Mouse (Mus musculus): Measurements from ENCODE around the gene 1700037C18Rik. TPM values are rescaled to one million over a fixed set of nuclear protein-coding genes. Genes with fewer than 3 reads are reported as not detected.

1700037C18Rik gene
- not detected for polyA plus RNA-seq (2014; fragmentation: Illumina TruSeq; extraction: RNeasy Lipid Tissue Mini Kit (QIAGEN cat#74804); ENCODE audit: low read depth, low replicate concordance)

DNA sequence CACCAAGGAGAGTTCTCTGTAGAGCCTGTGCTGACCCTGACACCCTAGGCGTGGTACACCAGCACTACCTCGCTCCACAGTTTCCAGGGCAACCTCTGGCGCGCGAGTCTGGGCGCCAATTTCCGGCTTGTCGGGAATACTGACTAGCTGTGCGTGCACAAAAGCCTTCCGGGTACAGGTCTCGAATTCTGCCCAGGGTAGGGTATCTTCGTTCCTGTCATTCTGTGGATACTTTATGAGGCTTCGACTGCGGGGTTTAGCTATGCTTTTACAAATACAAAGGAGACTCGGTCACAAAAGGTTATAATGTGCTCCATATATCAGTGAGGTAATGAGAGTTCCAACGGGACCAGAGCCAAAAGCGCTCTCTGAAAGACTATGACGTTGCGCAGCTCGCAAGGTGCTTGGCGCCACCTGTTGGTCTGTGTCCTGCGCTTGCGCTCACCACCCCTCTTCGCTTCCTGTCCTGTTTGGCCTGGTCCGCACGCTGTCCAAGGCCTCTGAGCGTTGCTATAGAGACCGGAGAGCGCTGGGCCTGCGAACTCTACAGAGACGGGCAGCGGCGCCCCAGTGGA lies at the start of gene 1700037C18Rik, which contains the start of gene Cluap1:
1700037C18Rik (minus strand) TSS at position 153 of the 575 bp plus-strand sequence.
Cluap1 (plus strand) TSS at position 265 of the 575 bp plus-strand sequence.

DNA sequence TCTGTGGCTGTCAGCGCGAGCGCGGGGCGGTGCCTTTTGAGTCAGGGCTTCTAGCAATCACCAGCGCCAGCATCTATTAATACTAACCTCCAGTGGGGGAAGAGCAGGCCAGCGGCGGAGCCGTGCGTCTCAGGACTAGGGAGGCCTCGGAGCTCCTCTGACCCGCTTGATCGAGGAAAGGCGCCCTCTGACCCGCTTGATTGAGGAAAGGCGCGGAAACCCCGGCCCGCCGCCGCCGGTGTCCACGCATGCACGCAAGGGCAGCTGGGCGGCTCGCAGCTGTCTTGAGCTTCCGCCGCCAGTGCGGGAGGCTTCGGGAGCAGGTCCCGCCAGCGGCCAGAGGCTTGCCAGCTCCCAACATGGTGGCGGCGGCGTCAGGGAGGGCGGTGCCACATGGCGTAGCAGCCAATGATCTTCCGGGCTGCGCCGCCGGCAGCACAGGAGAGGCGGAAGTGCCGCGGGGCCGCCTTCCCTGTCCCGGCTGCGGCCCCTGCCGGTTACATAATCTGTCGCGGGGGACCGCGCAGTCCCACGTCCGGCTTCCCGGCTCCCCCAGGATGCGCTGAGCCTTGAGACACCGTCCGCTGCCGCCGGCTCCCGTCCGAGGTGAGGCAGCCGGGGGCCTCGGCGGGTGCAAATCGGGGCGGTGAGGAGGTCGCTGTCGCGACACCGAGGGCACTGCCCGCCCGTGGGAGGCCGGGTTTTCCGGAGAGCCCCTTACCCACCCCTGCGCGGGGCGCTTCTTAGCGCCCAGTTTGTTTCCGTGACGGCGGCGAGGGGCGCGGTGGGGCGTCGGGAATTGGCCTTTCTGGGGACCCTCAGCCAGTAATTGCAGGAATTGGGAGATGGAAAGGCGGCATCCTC lies 24.1 kb downstream of the 1700037C18Rik start, which contains the start of the genes Zfp597 and Gm20695:
Zfp597 (minus strand) TSS at position 361 of the 864 bp plus-strand sequence.
Gm20695 (plus strand) TSS at position 448 of the 864 bp plus-strand sequence.

DNA sequence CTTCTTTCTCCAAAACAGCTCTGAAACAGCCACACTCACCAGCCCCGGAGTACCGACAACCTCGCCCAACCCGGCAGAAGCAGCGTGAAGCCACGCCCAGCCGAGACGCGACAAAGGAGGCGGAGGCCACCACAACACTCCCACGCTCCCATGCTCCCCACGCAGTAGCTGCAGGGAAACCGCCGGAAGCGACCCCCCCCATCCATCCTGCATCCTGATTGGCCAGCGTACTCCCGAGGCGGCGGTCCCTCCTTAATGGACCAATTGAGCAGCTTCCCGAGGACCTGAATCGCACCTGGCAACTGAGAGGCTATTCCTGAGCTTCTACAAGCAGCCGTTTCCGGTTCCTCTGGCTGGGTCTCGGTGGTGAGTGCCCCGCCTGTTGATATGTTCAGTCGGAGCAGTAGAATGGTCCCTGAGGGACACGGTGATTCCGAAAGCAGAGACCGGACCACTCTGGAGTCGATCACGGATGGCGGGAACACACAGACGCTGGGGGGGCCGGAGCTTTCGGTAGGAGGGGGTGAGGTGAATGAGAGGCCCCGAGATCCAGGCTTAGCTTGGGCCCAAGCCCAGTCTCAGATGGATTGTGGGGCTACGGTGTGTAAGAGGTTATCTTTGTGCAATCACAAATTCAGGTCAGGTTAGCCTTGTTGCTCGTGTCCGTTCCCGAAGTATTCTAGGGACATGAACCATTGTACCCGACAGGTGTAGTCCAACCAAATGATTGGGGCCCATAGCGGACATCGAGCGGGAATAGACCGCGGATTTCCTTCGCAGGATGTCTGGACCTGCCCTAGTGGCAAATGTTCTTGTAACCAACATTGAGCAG lies 36.1 kb downstream of the 1700037C18Rik start, which contains the start of gene Naa60:
Naa60 (plus strand) TSS at position 160 of the 832 bp plus-strand sequence.

DNA sequence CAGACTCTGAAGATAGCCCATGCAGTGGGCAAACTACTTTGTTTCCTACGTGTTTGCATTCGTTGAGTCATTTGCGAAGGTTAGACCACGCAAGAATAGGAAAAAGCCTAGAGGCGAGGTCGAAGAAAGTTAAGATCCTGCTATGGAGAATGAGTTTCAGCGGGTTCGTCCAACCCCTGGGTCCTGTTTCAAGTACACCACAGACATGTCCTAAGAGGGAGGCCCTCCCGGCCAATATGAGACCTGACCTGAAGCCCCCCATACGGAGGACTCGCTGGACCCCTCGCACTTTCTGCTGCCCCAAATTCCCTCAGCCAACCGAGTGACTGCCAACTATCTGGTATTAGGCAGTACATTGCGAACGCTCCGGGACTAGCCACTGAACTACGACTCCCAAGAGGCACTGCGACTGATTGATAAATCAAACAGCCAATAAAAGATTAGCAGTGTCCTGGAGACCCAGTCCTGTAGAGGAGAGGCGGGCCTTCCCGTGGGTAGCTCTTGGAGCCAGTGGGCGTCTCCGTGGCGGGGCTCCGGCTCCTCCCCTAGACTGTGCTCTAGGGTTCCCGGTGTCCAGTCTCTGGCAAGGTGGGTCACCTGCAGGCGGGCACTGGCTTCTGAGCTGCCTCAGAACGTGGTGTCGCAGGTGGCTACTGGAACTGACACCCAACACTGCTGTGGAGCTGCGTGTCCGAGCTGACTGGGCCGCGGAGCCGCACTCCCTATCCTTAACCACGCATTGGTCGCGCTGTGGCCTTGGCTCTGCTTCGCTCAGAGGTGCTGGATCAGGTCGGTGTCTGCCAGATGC lies 61.6 kb downstream of the 1700037C18Rik start, which contains the start of gene Zfp174:
Zfp174 (plus strand) TSS at position 558 of the 808 bp plus-strand sequence.

Other genes with a start within 250 kb of the 1700037C18Rik start
- gene Mefv, start 190.6 kb downstream of the 1700037C18Rik start, polyA plus RNA-seq (2014; fragmentation: Illumina TruSeq; extraction: RNeasy Lipid Tissue Mini Kit (QIAGEN cat#74804); ENCODE audit: low read depth, low replicate concordance): not detected
- gene Zfp263, start 164.6 kb downstream of the 1700037C18Rik start, polyA plus RNA-seq (2014; fragmentation: Illumina TruSeq; extraction: RNeasy Lipid Tissue Mini Kit (QIAGEN cat#74804); ENCODE audit: low read depth, low replicate concordance): 41.5 TPM
- gene Olfr15, start 77.8 kb downstream of the 1700037C18Rik start, polyA plus RNA-seq (2014; fragmentation: Illumina TruSeq; extraction: RNeasy Lipid Tissue Mini Kit (QIAGEN cat#74804); ENCODE audit: low read depth, low replicate concordance): not detected
- gene Zfp174, start 61.4 kb downstream of the 1700037C18Rik start, polyA plus RNA-seq (2014; fragmentation: Illumina TruSeq; extraction: RNeasy Lipid Tissue Mini Kit (QIAGEN cat#74804); ENCODE audit: low read depth, low replicate concordance): 34.5 TPM
- gene Naa60, start 36.3 kb downstream of the 1700037C18Rik start, polyA plus RNA-seq (2014; fragmentation: Illumina TruSeq; extraction: RNeasy Lipid Tissue Mini Kit (QIAGEN cat#74804); ENCODE audit: low read depth, low replicate concordance): 202 TPM
- gene Zfp597, start 24.1 kb downstream of the 1700037C18Rik start, polyA plus RNA-seq (2014; fragmentation: Illumina TruSeq; extraction: RNeasy Lipid Tissue Mini Kit (QIAGEN cat#74804); ENCODE audit: low read depth, low replicate concordance): 29.4 TPM
- gene Gm20695, start 24.0 kb downstream of the 1700037C18Rik start, polyA plus RNA-seq (2014; fragmentation: Illumina TruSeq; extraction: RNeasy Lipid Tissue Mini Kit (QIAGEN cat#74804); ENCODE audit: low read depth, low replicate concordance): 1.4 TPM
- 30.6 TPM for gene Cluap1, start 112 bp upstream of the 1700037C18Rik start, polyA plus RNA-seq (2014; fragmentation: Illumina TruSeq; extraction: RNeasy Lipid Tissue Mini Kit (QIAGEN cat#74804); ENCODE audit: low read depth, low replicate concordance)
- gene Nlrc3, start 67.9 kb upstream of the 1700037C18Rik start, polyA plus RNA-seq (2014; fragmentation: Illumina TruSeq; extraction: RNeasy Lipid Tissue Mini Kit (QIAGEN cat#74804); ENCODE audit: low read depth, low replicate concordance): 2.0 TPM
- 14.1 TPM for gene Slx4, start 95.1 kb upstream of the 1700037C18Rik start, polyA plus RNA-seq (2014; fragmentation: Illumina TruSeq; extraction: RNeasy Lipid Tissue Mini Kit (QIAGEN cat#74804); ENCODE audit: low read depth, low replicate concordance)
- not detected for gene Dnase1, start 128.3 kb upstream of the 1700037C18Rik start, polyA plus RNA-seq (2014; fragmentation: Illumina TruSeq; extraction: RNeasy Lipid Tissue Mini Kit (QIAGEN cat#74804); ENCODE audit: low read depth, low replicate concordance)
- 83.5 TPM for gene Trap1, start 169.1 kb upstream of the 1700037C18Rik start, polyA plus RNA-seq (2014; fragmentation: Illumina TruSeq; extraction: RNeasy Lipid Tissue Mini Kit (QIAGEN cat#74804); ENCODE audit: low read depth, low replicate concordance)

Measured in adrenal gland, adult 10 weeks (tissue).